Mouse (Mus musculus): ENCODE results near the gene Numb. TPM values are rescaled to one million over a fixed set of nuclear protein-coding genes. Genes with fewer than 3 reads are reported as not detected.
A peak's percentile ranks its signal among the peaks of the same experiment; 100 is the strongest.
"Not testable (repeated sequence)": the region's sequence is repeated elsewhere in the genome, so short reads cannot be mapped to it uniquely, and the experiment has no call there.

Gene Numb
- polyA plus RNA-seq, 1 experiment = 15.1 TPM

- Histone ChIP-seq H3K4me3 (replicated peaks; ENCODE audit: control insufficient read depth, low read depth, low read length) (no peak overlapping the region), H3K27ac (ENCODE audit: control insufficient read depth, insufficient read depth, low read depth, low read length, poor library complexity) (peak overlapping the region; percentile 41; the same call in 1 of the 2 replicates), H3K4me1 (ENCODE audit: control insufficient read depth, insufficient read depth, low read length) (no peaks in the 10 kb centered on the region; the same call in 1 of the 2 replicates)
- 30% methylated on average over 1 of the region's 1 CpGs for WGBS
- TF ChIP-seq POLR2A (IDR thresholded peaks at IDR 0.05; ENCODE audit: borderline replicate concordance, control insufficient read depth, low read depth, low read length) (no peak), CTCF (IDR thresholded peaks at IDR 0.05; ENCODE audit: control insufficient read depth, insufficient read depth, low read length) (no peak)
Observed at GRCm38 (mm10) chr12:83914797-83915196, 6.9 kb downstream of the Numb start.

- no peak overlapping the region for H3K4me3 ChIP-seq (replicated peaks; ENCODE audit: control insufficient read depth, low read depth, low read length)
- no peak for TF ChIP-seq CTCF (IDR thresholded peaks at IDR 0.05; ENCODE audit: control insufficient read depth, insufficient read depth, low read length)
- TF ChIP-seq POLR2A (IDR thresholded peaks at IDR 0.05; ENCODE audit: borderline replicate concordance, control insufficient read depth, low read depth, low read length) = no peak
- H3K4me1 ChIP-seq (ENCODE audit: control insufficient read depth, insufficient read depth, low read length) = no peaks in the 10 kb centered on the region; the same call in 1 of the 2 replicates
- peak overlapping the region; percentile 41; the same call in 1 of the 2 replicates for H3K27ac ChIP-seq (ENCODE audit: control insufficient read depth, insufficient read depth, low read depth, low read length, poor library complexity)
- WGBS = 49% methylated on average over 4 of the region's 4 CpGs
Observed at GRCm38 (mm10) chr12:83914202-83914740, 7.5 kb downstream of the Numb start.

GRCm38 (mm10) chr12:83910451-83910850, 11.3 kb downstream of the Numb start:
- 88% methylated on average over 2 of the region's 2 CpGs for WGBS
- no peak overlapping the region for H3K27ac ChIP-seq (ENCODE audit: control insufficient read depth, insufficient read depth, low read depth, low read length, poor library complexity)

GRCm38 (mm10) chr12:83892926-83893325, 28.8 kb downstream of the Numb start:
- WGBS = 96% methylated on average over 1 of the region's 1 CpGs
- Histone ChIP-seq H3K4me3 (replicated peaks; ENCODE audit: control insufficient read depth, low read depth, low read length) (no peak overlapping the region), H3K4me1 (ENCODE audit: control insufficient read depth, insufficient read depth, low read length) (no peaks in the 10 kb centered on the region; the same call in 1 of the 2 replicates), H3K27ac (ENCODE audit: control insufficient read depth, insufficient read depth, low read depth, low read length, poor library complexity) (no peak overlapping the region)
- no peak for TF ChIP-seq CTCF (IDR thresholded peaks at IDR 0.05; ENCODE audit: control insufficient read depth, insufficient read depth, low read length)
- no peak for TF ChIP-seq POLR2A (IDR thresholded peaks at IDR 0.05; ENCODE audit: borderline replicate concordance, control insufficient read depth, low read depth, low read length)

More at GRCm38 (mm10) chr12:83910451-83910850, 11.3 kb downstream of the Numb start:
- TF ChIP-seq POLR2A (IDR thresholded peaks at IDR 0.05; ENCODE audit: borderline replicate concordance, control insufficient read depth, low read depth, low read length) = no peak
- no peak for TF ChIP-seq CTCF (IDR thresholded peaks at IDR 0.05; ENCODE audit: control insufficient read depth, insufficient read depth, low read length)
- H3K4me1 ChIP-seq (ENCODE audit: control insufficient read depth, insufficient read depth, low read length) = no peaks in the 10 kb centered on the region; the same call in 1 of the 2 replicates
- no peak overlapping the region for H3K4me3 ChIP-seq (replicated peaks; ENCODE audit: control insufficient read depth, low read depth, low read length)

GRCm38 (mm10) chr12:83891278-83891677, 30.5 kb downstream of the Numb start:
- TF ChIP-seq CTCF (IDR thresholded peaks at IDR 0.05; ENCODE audit: control insufficient read depth, insufficient read depth, low read length) = no peak
- no peak for TF ChIP-seq POLR2A (IDR thresholded peaks at IDR 0.05; ENCODE audit: borderline replicate concordance, control insufficient read depth, low read depth, low read length)
- Histone ChIP-seq H3K4me1 (ENCODE audit: control insufficient read depth, insufficient read depth, low read length) (no peaks in the 10 kb centered on the region; the same call in 1 of the 2 replicates), H3K27ac (ENCODE audit: control insufficient read depth, insufficient read depth, low read depth, low read length, poor library complexity) (no peak overlapping the region), H3K4me3 (replicated peaks; ENCODE audit: control insufficient read depth, low read depth, low read length) (no peak overlapping the region)
- 91% methylated on average over 2 of the region's 2 CpGs for WGBS

- Histone ChIP-seq H3K4me3 (replicated peaks; ENCODE audit: control insufficient read depth, low read depth, low read length) (no peak overlapping the region), H3K27ac (ENCODE audit: control insufficient read depth, insufficient read depth, low read depth, low read length, poor library complexity) (peak overlapping the region; percentile 34; the same call in 1 of the 2 replicates), H3K4me1 (ENCODE audit: control insufficient read depth, insufficient read depth, low read length) (peaks cover 6% of the 10 kb centered on the region)
- WGBS = 49% methylated on average over 1 of the region's 1 CpGs
- TF ChIP-seq POLR2A (IDR thresholded peaks at IDR 0.05; ENCODE audit: borderline replicate concordance, control insufficient read depth, low read depth, low read length) (no peak), CTCF (IDR thresholded peaks at IDR 0.05; ENCODE audit: control insufficient read depth, insufficient read depth, low read length) (no peak)
Observed at GRCm38 (mm10) chr12:83889128-83889527, 32.6 kb downstream of the Numb start.

GRCm38 (mm10) chr12:83885516-83886285, 36.0 kb downstream of the Numb start:
- peak overlapping the region; percentile 13; the same call in 1 of the 2 replicates for H3K27ac ChIP-seq (ENCODE audit: control insufficient read depth, insufficient read depth, low read depth, low read length, poor library complexity)
- WGBS = 86% methylated on average over 7 of the region's 7 CpGs
- TF ChIP-seq POLR2A (IDR thresholded peaks at IDR 0.05; ENCODE audit: borderline replicate concordance, control insufficient read depth, low read depth, low read length) (no peak), CTCF (IDR thresholded peaks at IDR 0.05; ENCODE audit: control insufficient read depth, insufficient read depth, low read length) (no peak)
- peaks cover 6% of the 10 kb centered on the region for H3K4me1 ChIP-seq (ENCODE audit: control insufficient read depth, insufficient read depth, low read length)
- H3K4me3 ChIP-seq (replicated peaks; ENCODE audit: control insufficient read depth, low read depth, low read length) = peak overlapping the region; percentile 47

- not testable (repeated sequence) for H3K4me1 ChIP-seq (ENCODE audit: control insufficient read depth, insufficient read depth, low read length); H3K4me3 ChIP-seq (replicated peaks; ENCODE audit: control insufficient read depth, low read depth, low read length)
- peak overlapping the region; percentile 29; the same call in 1 of the 2 replicates for H3K27ac ChIP-seq (ENCODE audit: control insufficient read depth, insufficient read depth, low read depth, low read length, poor library complexity)
- 50% methylated on average over 5 of the region's 5 CpGs for whole genome bisulfite sequencing
Observed at GRCm38 (mm10) chr12:83885065-83885464, 36.7 kb downstream of the Numb start.

All from bone marrow, adult 2 months (tissue).